Mouse (Mus musculus) MEL (cell line): ENCODE measurements around the gene Myo3b. TPM values are rescaled to one million over a fixed set of nuclear protein-coding genes. Genes with fewer than 3 reads are reported as not detected.

Experiments used
- DNase-seq: peaks from one replicate; pipeline ENCODE4 v3.0.0; 2011; ENCODE audit warnings: low read depth, low spot score
- H3K27ac ChIP-seq: 2 replicates; pipeline ENCODE4 v1.5.1; 2012; ENCODE audit warnings: low read depth, mild to moderate bottlenecking, control low read depth, low read length, moderate library complexity; ENCODE audit not compliant: control insufficient read depth
- H3K27me3 ChIP-seq, 2 experiments: fragments of 150-350 bp in 1 of 2; sonication (generic) in 1 of 2; 2 replicates each; pipeline ENCODE4 v1.6.1; 2012; ENCODE audit warnings: low read length in 2 of 2, mild to moderate bottlenecking in 2 of 2, improper control_type of control experiment in 1 of 2, moderate library complexity in 1 of 2; ENCODE audit not compliant: insufficient read depth in 2 of 2, control insufficient read depth in 1 of 2
- H3K36me3 ChIP-seq, 2 experiments: 2 replicates each; pipeline ENCODE4 v1.6.1; 2012 to 2014; ENCODE audit warnings: low read length in 2 of 2, improper control_type of control experiment in 1 of 2, inconsistent platforms in 1 of 2, mild to moderate bottlenecking in 1 of 2; ENCODE audit not compliant: insufficient read depth in 2 of 2, control insufficient read depth in 1 of 2
- H3K4me1 ChIP-seq, 2 experiments: fragments of 150-350 bp in 1 of 2; sonication (generic) in 1 of 2; 2 replicates each; pipeline ENCODE4 v1.6.1; 2012; ENCODE audit warnings: low read length in 2 of 2, improper control_type of control experiment in 1 of 2, mild to moderate bottlenecking in 1 of 2; ENCODE audit not compliant: insufficient read depth in 2 of 2, control insufficient read depth in 1 of 2
- H3K4me3 ChIP-seq, 2 experiments: fragments of 150-350 bp in 1 of 2; sonication (generic) in 1 of 2; 2 replicates each; pipeline ENCODE4 v1.5.1; 2012; ENCODE audit warnings: low read depth in 2 of 2, low read length in 2 of 2, mild to moderate bottlenecking in 2 of 2, moderate library complexity in 2 of 2, control low read depth in 1 of 2, improper control_type of control experiment in 1 of 2; ENCODE audit not compliant: control insufficient read depth in 1 of 2, insufficient read depth in 1 of 2
- H3K79me2 ChIP-seq: 2 replicates; pipeline ENCODE4 v1.6.1; 2012; ENCODE audit warnings: mild to moderate bottlenecking, low read length, moderate library complexity; ENCODE audit not compliant: control insufficient read depth, poor library complexity, insufficient read depth
- H3K9ac ChIP-seq: 2 replicates; pipeline ENCODE4 v1.6.1; 2012; ENCODE audit warnings: low read depth, mild to moderate bottlenecking, control low read depth, low read length, moderate library complexity; ENCODE audit not compliant: control insufficient read depth, poor library complexity, severe bottlenecking
- H3K9me3 ChIP-seq: fragments of 150-350 bp; sonication (generic); replicated peaks from 2 replicates; pipeline ENCODE4 v1.6.1; 2012; ENCODE audit warnings: mild to moderate bottlenecking, low read length, improper control_type of control experiment, moderate library complexity; ENCODE audit not compliant: insufficient read depth
- BHLHE40 ChIP-seq: IDR thresholded peaks from 2 replicates; pipeline ENCODE4 v1.6.1; 2012; ENCODE audit warnings: low read depth, mild to moderate bottlenecking, inconsistent platforms, low read length, improper control_type of control experiment, borderline replicate concordance
- ELF1 ChIP-seq: IDR thresholded peaks from 2 replicates; pipeline ENCODE4 v1.6.1; 2014; ENCODE audit warnings: low read depth, mild to moderate bottlenecking, inconsistent platforms, low read length, improper control_type of control experiment, moderate library complexity
- EP300 ChIP-seq, 2 experiments: IDR thresholded peaks; 2 replicates each; pipeline ENCODE4 v1.6.1; 2011; ENCODE audit warnings: improper control_type of control experiment in 2 of 2, low read length in 2 of 2, low read depth in 1 of 2, mild to moderate bottlenecking in 1 of 2
- ETS1 ChIP-seq: IDR thresholded peaks from 2 replicates; pipeline ENCODE4 v1.6.1; 2012; ENCODE audit warnings: low read depth, mild to moderate bottlenecking, inconsistent platforms, low read length, improper control_type of control experiment, moderate library complexity
- GATA1 ChIP-seq: IDR thresholded peaks from 2 replicates; pipeline ENCODE4 v1.6.1; 2011; ENCODE audit warnings: low read depth, low read length, improper control_type of control experiment
- KAT2A ChIP-seq: conservative IDR thresholded peaks from 2 replicates; pipeline ENCODE4 v1.6.1; 2012; ENCODE audit warnings: low read depth, low read length, improper control_type of control experiment, inconsistent platforms
- MAFK ChIP-seq: IDR thresholded peaks from 2 replicates; pipeline ENCODE4 v1.6.1; 2011; ENCODE audit warnings: low read depth, mild to moderate bottlenecking, low read length, improper control_type of control experiment, borderline replicate concordance
- MAX ChIP-seq: IDR thresholded peaks from 2 replicates; pipeline ENCODE4 v1.6.1; 2011; ENCODE audit warnings: low read length, improper control_type of control experiment
- MAZ ChIP-seq: IDR thresholded peaks from 2 replicates; pipeline ENCODE4 v1.6.1; 2012; ENCODE audit warnings: low read depth, mild to moderate bottlenecking, inconsistent platforms, low read length, improper control_type of control experiment
- MEF2A ChIP-seq: IDR thresholded peaks from 2 replicates; pipeline ENCODE4 v1.6.1; 2014; ENCODE audit warnings: low read depth, mild to moderate bottlenecking, inconsistent platforms, low read length, improper control_type of control experiment; ENCODE audit not compliant: poor library complexity, insufficient replicate concordance, severe bottlenecking; ENCODE audit errors: extremely low read depth
- RCOR1 ChIP-seq: IDR thresholded peaks from 2 replicates; pipeline ENCODE4 v1.6.1; 2012; ENCODE audit warnings: low read depth, mild to moderate bottlenecking, inconsistent platforms, low read length, improper control_type of control experiment
- SIN3A ChIP-seq: IDR thresholded peaks from 2 replicates; pipeline ENCODE4 v1.6.1; 2012; ENCODE audit warnings: low read length, improper control_type of control experiment, inconsistent platforms
- UBTF ChIP-seq: IDR thresholded peaks from 2 replicates; pipeline ENCODE4 v1.6.1; 2012; ENCODE audit warnings: low read depth, mild to moderate bottlenecking, inconsistent platforms, low read length, improper control_type of control experiment, moderate library complexity, borderline replicate concordance; ENCODE audit not compliant: insufficient read depth
- USF2 ChIP-seq, 2 experiments: IDR thresholded peaks; 2 replicates each; pipeline ENCODE4 v1.6.1; 2011 to 2012; ENCODE audit warnings: improper control_type of control experiment in 2 of 2, low read length in 2 of 2, borderline replicate concordance in 1 of 2, inconsistent platforms in 1 of 2, low read depth in 1 of 2, mild to moderate bottlenecking in 1 of 2; ENCODE audit not compliant: insufficient read depth in 1 of 2
- ZKSCAN1 ChIP-seq: IDR thresholded peaks from 2 replicates; pipeline ENCODE4 v1.6.1; 2012; ENCODE audit warnings: low read depth, mild to moderate bottlenecking, inconsistent platforms, low read length, improper control_type of control experiment, moderate library complexity
- polyA plus RNA-seq, 2 experiments: library from polyadenylated mRNA; stranded (reverse) in 1 of 2; unstranded in 1 of 2; fragments of >175 nt in 1 of 2; fragments of >200 nt in 1 of 2; gene quantifications; 2 replicates each; pipeline versions ENCODE4 v1.2.1 to v1.2.4; 2012; ENCODE audit warnings: low replicate concordance in 2 of 2, low read depth in 1 of 2; ENCODE audit not compliant: insufficient read length in 2 of 2, insufficient read depth in 1 of 2, missing spikeins in 1 of 2
- total RNA-seq: library from RNA; depleted of rRNA; stranded (reverse); fragments of 300-350 nt; gene quantifications from 2 replicates; pipeline ENCODE4 v1.2.3, GENCODE M21; 2012

Gene Myo3b
- total and polyA plus RNA-seq, 3 experiments: not detected

- Histone ChIP-seq H3K9me3 (no peaks in the 10 kb centered on the region), H3K4me1 (no peaks in the 10 kb centered on the region), H3K9ac (no peak overlapping the region), H3K27me3 (no peaks in the 10 kb centered on the region), H3K27ac (no peak overlapping the region), H3K36me3 (no peaks in the 10 kb centered on the region), H3K4me3 (no peak overlapping the region), H3K79me2 (no peaks in the 10 kb centered on the region)
- TF ChIP-seq ETS1: no peak
- no peak for TF ChIP-seq BHLHE40
- no peak for TF ChIP-seq USF2 (IDR thresholded peaks at IDR 0.05; ENCODE audit: borderline replicate concordance in 1 of 2, insufficient read depth in 1 of 2, low read depth in 1 of 2, low read length in 2 of 2)
- no peak for TF ChIP-seq MAX
- TF ChIP-seq RCOR1: no peak
- TF ChIP-seq MAFK: no peak
- no peak for TF ChIP-seq GATA1
- TF ChIP-seq KAT2A: no peak
- DNase-seq: no peak
These were observed 148.1 kb downstream of the Myo3b start for GRCm38 (mm10) chr2:70187040-70187439.

- Histone ChIP-seq H3K4me3 (no peak overlapping the region), H3K27me3 (no peaks in the 10 kb centered on the region), H3K4me1 (no peaks in the 10 kb centered on the region), H3K9me3 (no peaks in the 10 kb centered on the region), H3K9ac (no peak overlapping the region), H3K27ac (no peak overlapping the region), H3K36me3 (no peaks in the 10 kb centered on the region), H3K79me2 (no peaks in the 10 kb centered on the region)
- no peak for DNase-seq
- no peak for TF ChIP-seq EP300 (IDR thresholded peaks at IDR 0.05; ENCODE audit: low read depth in 1 of 2, low read length in 2 of 2)
- no peak for TF ChIP-seq ELF1
- no peak for TF ChIP-seq MAZ
- TF ChIP-seq GATA1: no peak
- TF ChIP-seq MEF2A: no peak
- TF ChIP-seq MAX: no peak
- TF ChIP-seq RCOR1: no peak
- no peak for TF ChIP-seq ZKSCAN1
- TF ChIP-seq UBTF: no peak
- TF ChIP-seq ETS1: no peak
- TF ChIP-seq SIN3A: no peak
These were observed 156.7 kb downstream of the Myo3b start for GRCm38 (mm10) chr2:70195418-70196248.
